Mouse (Mus musculus) intestine, embryonic 15.5 days (tissue): ENCODE measurements around the gene Plekhm2. TPM values are rescaled to one million over a fixed set of nuclear protein-coding genes. Genes with fewer than 3 reads are reported as not detected.

Experiments
- ATAC-seq: fragments of 200-750 bp; cut with Nextera tagmentation; 2 replicates; pipeline ENCODE4 v1.8.0; 2017; ENCODE audit warnings: moderate TSS enrichment, moderate library complexity
- H3K27ac ChIP-seq: fragments of 300-500 bp; sonication (generic); 2 replicates; pipeline ENCODE4 v1.5.1; 2015; ENCODE audit warnings: mild to moderate bottlenecking, inconsistent platforms
- H3K27me3 ChIP-seq: fragments of 300-500 bp; sonication (generic); replicated peaks from 2 replicates; pipeline ENCODE4 v1.6.1; 2015; ENCODE audit warnings: inconsistent platforms
- H3K36me3 ChIP-seq: fragments of 300-500 bp; sonication (generic); 2 replicates; pipeline ENCODE4 v1.6.1; 2015; ENCODE audit warnings: inconsistent platforms
- H3K4me1 ChIP-seq: fragments of 300-500 bp; sonication (generic); replicated peaks from 2 replicates; pipeline ENCODE4 v1.6.1; 2015; ENCODE audit warnings: inconsistent platforms
- H3K4me2 ChIP-seq: fragments of 300-500 bp; sonication (generic); replicated peaks from 2 replicates; pipeline ENCODE4 v1.6.1; 2015; ENCODE audit warnings: mild to moderate bottlenecking, inconsistent platforms
- H3K4me3 ChIP-seq: fragments of 300-500 bp; sonication (generic); replicated peaks from 2 replicates; pipeline ENCODE4 v1.5.1; 2015; ENCODE audit warnings: inconsistent platforms
- H3K9ac ChIP-seq: fragments of 300-500 bp; sonication (generic); 2 replicates; pipeline ENCODE4 v1.6.1; 2015; ENCODE audit warnings: inconsistent platforms
- H3K9me3 ChIP-seq: fragments of 300-500 bp; sonication (generic); 2 replicates; pipeline ENCODE4 v1.6.1; 2016; ENCODE audit warnings: inconsistent platforms
- WGBS: fragments of 180-500 bp; shearing (Covaris S2); methylation state at CpG from one replicate; pipeline ENCODE4 v1.1.7; 2015; 5-methylcytosine and 5-hydroxymethylcytosine counted together
- polyA plus RNA-seq: library from polyadenylated mRNA; unstranded; fragments of >200 nt; fragmentation: Nextera tagmentation; extraction: Ambion mirVana; gene quantifications from 2 replicates; pipeline ENCODE4 v1.2.1, GENCODE M21; 2015

The Plekhm2 gene
- polyA plus RNA-seq, 1 experiment from 2014 or later = 3.9 TPM

DNA sequence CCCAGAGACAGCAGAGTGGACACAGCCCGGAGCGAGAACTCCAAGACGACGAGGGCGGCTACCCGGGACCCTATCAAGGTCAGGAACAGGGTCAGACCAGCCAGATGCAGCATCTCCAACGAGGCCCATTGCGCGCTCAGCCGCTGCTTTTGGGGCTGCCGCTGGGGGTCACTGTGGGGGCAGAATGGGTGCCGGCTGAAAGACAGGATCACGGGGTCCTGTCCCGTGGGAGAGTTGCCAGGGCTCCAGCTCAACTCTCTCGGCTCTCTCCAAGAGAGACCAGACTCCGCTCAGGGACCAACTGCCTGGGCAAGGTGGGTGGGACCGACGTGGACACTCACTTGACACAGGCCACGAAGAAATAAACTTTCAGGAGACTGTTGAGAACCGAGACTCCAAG is 47.4 kb downstream of the Plekhm2 start:
- Histone ChIP-seq H3K4me3 (peak overlapping the region; percentile 42), H3K4me2 (peak overlapping the region; percentile 71), H3K27ac (peak overlapping the region; percentile 44), H3K9ac (peak overlapping the region; percentile 58), H3K9me3 (no peaks in the 10 kb centered on the region), H3K36me3 (no peaks in the 10 kb centered on the region), H3K27me3 (no peaks in the 10 kb centered on the region), H3K4me1 (peaks cover 17% of the 10 kb centered on the region)
- whole genome bisulfite sequencing = 3% methylated on average over 20 of the region's 20 CpGs
- peak; percentile 50 for ATAC-seq

DNA sequence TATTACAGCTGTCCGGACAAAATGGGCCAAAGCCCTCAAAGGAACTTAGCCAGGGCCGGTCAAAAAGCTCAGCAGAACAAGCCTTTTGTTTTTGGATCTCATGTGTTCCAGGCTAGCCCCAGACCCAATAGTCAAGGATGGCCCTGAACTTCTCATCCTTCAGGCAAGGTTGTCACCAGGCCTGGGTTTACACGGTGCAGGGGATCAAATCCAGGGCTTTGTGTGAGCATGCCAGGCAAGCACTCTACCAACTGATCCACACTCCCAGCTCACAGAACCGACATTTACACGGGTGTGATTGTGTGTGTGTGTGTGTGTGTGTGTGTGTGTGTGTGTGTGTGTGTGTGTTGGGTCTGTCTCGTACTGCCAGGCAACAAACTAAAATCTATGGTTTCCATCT is 47.9 kb downstream of the Plekhm2 start:
- peak overlapping the region; percentile 42; the same call in 1 of the 2 replicates for H3K4me3 ChIP-seq
- no peaks in the 10 kb centered on the region for H3K36me3 ChIP-seq
- no peaks in the 10 kb centered on the region for H3K27me3 ChIP-seq
- no peak overlapping the region for H3K9ac ChIP-seq
- peaks cover 17% of the 10 kb centered on the region for H3K4me1 ChIP-seq
- 73% methylated on average over 6 of the region's 6 CpGs for WGBS
- no peak for ATAC-seq
- peak overlapping the region; percentile 71 for H3K4me2 ChIP-seq
- no peak overlapping the region for H3K27ac ChIP-seq
- H3K9me3 ChIP-seq = no peaks in the 10 kb centered on the region

DNA sequence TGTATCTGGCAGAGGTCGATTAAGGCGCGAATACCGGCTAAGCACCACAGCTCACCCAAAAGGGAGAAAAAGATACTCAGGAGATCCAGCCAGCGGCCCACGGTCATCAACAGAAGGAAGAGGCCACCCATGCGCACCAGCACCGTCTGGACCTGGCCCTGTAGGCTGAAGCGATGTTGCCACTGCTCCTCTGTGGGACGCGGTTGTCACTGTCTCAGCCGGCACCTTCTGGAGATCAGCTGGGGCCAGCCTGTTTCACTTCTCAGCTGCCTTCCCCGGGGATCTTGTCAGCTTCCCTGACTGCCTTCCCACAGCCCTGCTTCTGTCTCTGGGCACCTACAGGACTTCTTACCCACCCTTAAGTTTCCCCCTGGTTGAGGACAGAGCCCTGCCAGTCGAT is 49.8 kb downstream of the Plekhm2 start:
- Histone ChIP-seq H3K36me3 (no peaks in the 10 kb centered on the region), H3K9ac (no peak overlapping the region), H3K4me1 (peaks cover 17% of the 10 kb centered on the region), H3K27ac (no peak overlapping the region), H3K4me3 (no peak overlapping the region), H3K4me2 (no peak overlapping the region), H3K27me3 (no peaks in the 10 kb centered on the region), H3K9me3 (no peaks in the 10 kb centered on the region)
- ATAC-seq = no peak
- WGBS = 81% methylated on average over 14 of the region's 14 CpGs

DNA sequence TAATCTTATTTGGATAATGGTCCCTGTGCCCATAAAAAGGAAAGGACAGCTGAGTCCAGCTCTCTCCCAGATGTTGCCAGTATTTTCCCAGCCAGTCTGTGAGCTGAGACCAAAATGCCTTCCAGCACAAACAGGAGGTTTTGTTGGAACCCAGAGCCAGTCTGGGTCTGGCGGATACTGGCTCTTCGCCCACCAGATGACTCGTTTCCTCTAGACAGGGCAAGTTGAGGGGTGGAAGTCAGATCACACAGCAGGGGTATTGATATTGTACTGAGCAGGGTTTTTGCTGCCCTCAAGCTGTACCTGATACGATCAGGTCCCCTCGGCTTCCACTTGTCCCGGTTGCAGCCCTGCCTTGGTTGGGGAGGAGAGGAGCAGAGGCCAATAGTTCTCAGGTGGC is 55.2 kb downstream of the Plekhm2 start:
- no peak for ATAC-seq
- H3K9ac ChIP-seq = no peak overlapping the region
- no peaks in the 10 kb centered on the region for H3K27me3 ChIP-seq
- H3K27ac ChIP-seq = no peak overlapping the region
- 72% methylated on average over 6 of the region's 6 CpGs for WGBS
- no peak overlapping the region for H3K4me2 ChIP-seq
- no peak overlapping the region for H3K4me3 ChIP-seq
- H3K36me3 ChIP-seq = no peaks in the 10 kb centered on the region
- peaks cover 8% of the 10 kb centered on the region for H3K4me1 ChIP-seq
- no peaks in the 10 kb centered on the region for H3K9me3 ChIP-seq

DNA sequence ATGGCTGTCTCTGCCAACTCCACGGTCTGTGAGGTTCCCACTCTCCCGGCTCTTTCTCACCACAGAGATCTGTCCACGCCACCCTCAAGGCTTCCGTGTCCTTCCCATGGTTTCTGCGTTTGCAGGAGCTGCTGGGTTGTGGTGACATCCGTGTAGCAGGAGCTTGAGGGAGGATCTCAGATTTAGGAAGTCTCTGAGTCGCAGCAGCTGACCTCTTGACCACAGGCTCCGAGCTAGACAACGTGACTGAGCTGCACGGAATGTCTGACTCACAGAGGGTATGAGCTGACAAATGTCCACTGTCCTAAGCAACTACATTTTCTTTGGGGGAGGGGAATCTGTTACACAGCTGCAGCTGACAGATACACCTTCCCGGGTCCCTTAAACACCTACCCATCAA is 58.8 kb downstream of the Plekhm2 start, which contains the start of gene Fblim1:
TSS of gene Fblim1 (minus strand) at position 236 of the 400 bp plus-strand sequence.
- ATAC-seq = no peak

DNA sequence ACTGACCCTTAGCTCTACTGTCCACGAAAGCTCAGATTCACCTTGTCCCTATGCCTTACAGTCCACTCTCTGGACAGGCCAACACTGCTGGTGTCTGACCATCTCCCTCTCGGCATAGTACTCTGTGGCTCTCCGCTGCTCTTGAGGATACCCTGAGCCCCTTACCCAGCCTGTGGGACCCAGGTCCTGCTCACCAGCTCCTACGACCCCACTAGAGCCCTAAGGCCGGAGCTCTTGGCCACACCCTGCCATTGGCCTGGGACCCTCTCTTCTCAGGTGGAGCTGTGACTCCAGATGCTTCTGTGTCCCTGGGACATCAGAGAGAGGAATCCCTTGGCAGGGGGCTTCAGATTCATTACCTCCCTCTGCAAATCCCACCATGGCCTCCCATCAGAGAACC is 59.3 kb downstream of the Plekhm2 start:
- Histone ChIP-seq H3K9ac (no peak overlapping the region), H3K27me3 (no peaks in the 10 kb centered on the region), H3K9me3 (no peaks in the 10 kb centered on the region), H3K27ac (0 out of 2 replicates have a peak overlapping the region, but pooled peaks have one; percentile 13), H3K36me3 (no peaks in the 10 kb centered on the region), H3K4me2 (no peak overlapping the region), H3K4me3 (no peak overlapping the region), H3K4me1 (peaks cover 23% of the 10 kb centered on the region)
- WGBS = 86% methylated on average over 5 of the region's 5 CpGs
- no peak for ATAC-seq

More for the DNA sequence above, 58.8 kb downstream of the Plekhm2 start, which contains the start of gene Fblim1:
- no peaks in the 10 kb centered on the region for H3K27me3 ChIP-seq
- H3K4me3 ChIP-seq = no peak within 1 kb of the TSS
- peaks cover 19% of the 10 kb centered on the region for H3K4me1 ChIP-seq
- WGBS = 75% methylated on average over 11 of the region's 11 CpGs
- H3K27ac ChIP-seq = 0 out of 2 replicates have a peak within 1 kb of the TSS, but pooled peaks have one; percentile 13
- no peaks in the 10 kb centered on the region for H3K9me3 ChIP-seq
- no peaks in the 10 kb centered on the region for H3K36me3 ChIP-seq
- no peak within 1 kb of the TSS for H3K4me2 ChIP-seq
- no peak within 1 kb of the TSS for H3K9ac ChIP-seq

DNA sequence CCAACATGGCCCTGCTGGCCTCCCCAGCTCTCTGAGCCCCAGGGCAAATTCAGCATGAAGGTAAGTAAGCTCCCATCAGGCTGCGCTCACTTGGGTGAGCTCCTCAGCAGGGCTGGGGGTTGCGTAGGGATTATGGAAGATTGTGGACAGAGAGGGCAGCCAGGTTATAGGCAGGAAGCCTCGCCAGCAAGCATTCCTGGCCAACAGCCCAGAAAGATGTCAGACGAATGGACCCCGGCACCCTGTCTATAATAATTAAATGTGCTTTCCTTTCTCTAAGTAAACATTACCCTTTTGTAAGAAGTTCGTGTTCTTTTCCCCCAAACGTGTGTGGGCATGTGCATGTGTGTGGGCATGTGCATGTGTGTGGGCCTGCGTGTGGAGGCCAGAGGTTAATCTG is 60.2 kb downstream of the Plekhm2 start:
- Histone ChIP-seq H3K4me3 (no peak overlapping the region), H3K9me3 (no peaks in the 10 kb centered on the region), H3K27ac (peak overlapping the region; percentile 48; the same call in 1 of the 2 replicates), H3K4me2 (0 out of 2 replicates have a peak overlapping the region, but pooled peaks have one; percentile 17), H3K4me1 (peaks cover 29% of the 10 kb centered on the region), H3K27me3 (no peaks in the 10 kb centered on the region), H3K9ac (no peak overlapping the region), H3K36me3 (no peaks in the 10 kb centered on the region)
- 39% methylated on average over 8 of the region's 8 CpGs for whole genome bisulfite sequencing
- ATAC-seq = no peak

DNA sequence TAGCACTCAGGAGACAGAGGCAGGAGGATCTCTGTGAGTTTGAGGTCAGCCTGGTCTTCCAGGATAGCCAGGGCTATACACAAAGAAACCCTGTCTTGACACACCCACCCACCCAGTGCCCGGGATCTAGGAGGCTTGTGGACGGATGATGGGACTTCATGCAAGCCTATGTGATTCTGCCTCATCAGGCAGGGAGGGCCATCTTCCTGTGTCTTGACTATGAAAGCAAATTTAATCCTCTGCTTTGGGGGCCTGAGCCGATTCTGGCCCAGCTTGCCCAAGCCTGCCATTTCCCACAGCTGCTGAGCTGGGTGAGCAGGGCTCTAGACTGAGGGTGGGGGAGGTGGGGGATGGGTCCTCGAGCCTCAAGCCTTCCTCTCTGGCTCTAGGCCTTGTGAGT is 60.8 kb downstream of the Plekhm2 start:
- peaks cover 33% of the 10 kb centered on the region for H3K4me1 ChIP-seq

DNA sequence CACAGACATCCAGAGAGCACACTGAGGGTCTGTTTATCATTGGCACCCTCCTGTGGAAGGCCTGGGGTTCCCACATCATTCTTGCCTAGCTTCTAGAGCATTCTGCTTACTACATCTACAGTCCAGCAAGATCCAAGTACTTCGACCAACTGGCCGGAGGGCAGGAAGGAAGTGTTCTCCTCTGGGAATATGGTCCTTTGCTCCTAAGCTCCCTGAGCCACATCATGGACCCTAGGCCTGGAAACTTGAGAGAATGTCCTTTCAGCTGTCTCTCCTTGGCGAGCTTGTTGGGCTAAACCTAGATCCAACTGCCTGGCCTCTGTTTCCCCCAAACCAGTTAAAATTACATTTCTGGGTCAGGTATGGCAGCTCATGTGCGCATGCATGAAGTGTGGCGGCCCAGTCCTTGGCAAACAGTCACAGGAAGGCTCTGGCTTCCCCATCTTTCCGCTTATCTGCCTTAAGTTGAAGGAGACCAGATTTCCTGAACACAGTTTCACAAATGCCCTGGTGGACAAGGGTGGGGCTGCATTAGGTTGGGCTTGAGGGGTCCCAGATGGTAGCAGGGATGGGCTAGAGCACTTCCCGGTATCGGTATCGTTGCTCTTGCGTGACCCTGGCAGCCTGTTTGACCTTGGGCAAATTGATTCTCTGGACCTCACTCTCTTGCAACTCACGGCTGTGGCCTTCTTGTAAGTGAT is 62.0 kb downstream of the Plekhm2 start:
- no peaks in the 10 kb centered on the region for H3K27me3 ChIP-seq
- peak overlapping the region; percentile 22; the same call in 1 of the 2 replicates for H3K27ac ChIP-seq
- peaks cover 41% of the 10 kb centered on the region for H3K4me1 ChIP-seq
- no peak overlapping the region for H3K4me3 ChIP-seq
- 69% methylated on average over 11 of the region's 11 CpGs for WGBS
- no peaks in the 10 kb centered on the region for H3K9me3 ChIP-seq
- H3K4me2 ChIP-seq = no peak overlapping the region
- ATAC-seq = no peak
- H3K9ac ChIP-seq = no peak overlapping the region
- H3K36me3 ChIP-seq = no peaks in the 10 kb centered on the region

More for the DNA sequence above, 60.8 kb downstream of the Plekhm2 start:
- Histone ChIP-seq H3K27me3 (no peaks in the 10 kb centered on the region), H3K27ac (peak overlapping the region; percentile 48; the same call in 1 of the 2 replicates), H3K4me3 (no peak overlapping the region), H3K9me3 (no peaks in the 10 kb centered on the region), H3K4me2 (no peak overlapping the region), H3K36me3 (no peaks in the 10 kb centered on the region), H3K9ac (no peak overlapping the region)
- WGBS = 70% methylated on average over 4 of the region's 4 CpGs
- no peak for ATAC-seq

DNA sequence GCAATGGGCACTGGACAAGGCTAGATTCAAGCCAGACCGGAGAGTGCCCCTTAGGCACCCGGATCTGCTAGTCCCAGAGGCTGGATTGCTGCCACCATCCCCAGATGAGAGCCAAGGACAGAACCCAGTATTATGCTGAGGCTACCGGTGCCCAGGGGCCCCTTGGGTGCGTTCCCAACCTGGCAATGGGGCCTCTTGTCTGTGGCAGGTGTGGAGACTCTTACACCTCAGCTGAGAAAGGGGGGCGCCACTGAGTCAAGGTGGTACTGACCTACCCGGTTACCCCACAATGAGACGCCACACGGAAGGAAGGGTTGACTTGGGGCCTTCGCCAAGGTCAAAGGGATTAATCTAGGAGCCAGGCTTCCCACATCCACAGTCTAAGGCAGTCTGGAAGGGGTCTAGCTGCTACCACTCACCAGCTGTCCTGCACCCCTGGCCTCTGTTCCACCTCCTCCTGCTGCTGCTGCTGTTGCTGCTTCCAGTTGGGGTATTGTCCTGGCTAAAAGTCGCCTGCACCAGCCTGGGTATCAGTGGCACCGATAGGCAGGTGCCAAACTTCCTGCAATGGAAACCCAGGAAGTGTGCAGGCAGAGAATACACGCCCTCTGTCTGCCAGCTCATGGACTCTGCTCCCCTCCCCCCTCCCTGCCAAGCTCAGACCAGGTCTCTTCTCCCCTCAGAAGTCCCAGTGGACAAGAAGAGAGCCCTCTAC is 63.4 kb downstream of the Plekhm2 start:
- ATAC-seq = no peak
- Histone ChIP-seq H3K9ac (no peak overlapping the region), H3K4me1 (peaks cover 50% of the 10 kb centered on the region), H3K27ac (no peak overlapping the region), H3K36me3 (no peaks in the 10 kb centered on the region), H3K9me3 (no peaks in the 10 kb centered on the region), H3K27me3 (no peaks in the 10 kb centered on the region), H3K4me3 (no peak overlapping the region), H3K4me2 (0 out of 2 replicates have a peak overlapping the region, but pooled peaks have one; percentile 20)
- 74% methylated on average over 12 of the region's 12 CpGs for WGBS

DNA sequence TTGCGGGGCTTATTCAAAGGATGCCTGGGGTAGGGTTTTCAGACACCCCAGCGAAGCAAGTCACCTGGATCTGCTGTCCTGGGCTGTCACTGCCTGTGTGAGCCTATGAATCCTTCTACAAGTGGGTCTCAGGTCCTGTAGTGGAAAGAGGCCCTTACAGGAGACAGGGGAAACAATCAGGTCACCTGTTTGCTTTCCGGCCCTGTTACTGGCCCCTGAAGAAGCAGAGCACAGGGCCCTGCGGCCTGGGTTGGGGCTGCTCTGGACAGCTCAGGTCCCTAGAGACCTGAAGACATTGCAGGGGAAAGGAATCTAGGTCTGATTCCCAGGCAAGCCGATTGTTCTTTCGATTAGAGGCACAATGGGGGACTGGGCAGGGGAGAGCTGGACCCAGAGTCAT is 64.3 kb downstream of the Plekhm2 start:
- Histone ChIP-seq H3K4me2 (peak overlapping the region; percentile 90), H3K9ac (peak overlapping the region; percentile 84; the same call in 1 of the 2 replicates)

More for the DNA sequence above, 64.3 kb downstream of the Plekhm2 start:
- Histone ChIP-seq H3K4me3 (peak overlapping the region; percentile 74; the same call in 1 of the 2 replicates), H3K36me3 (no peaks in the 10 kb centered on the region), H3K4me1 (peaks cover 50% of the 10 kb centered on the region), H3K27ac (peak overlapping the region; percentile 91), H3K9me3 (no peaks in the 10 kb centered on the region), H3K27me3 (no peaks in the 10 kb centered on the region)
- 41% methylated on average over 6 of the region's 6 CpGs for WGBS
- peak; percentile 17; the same call in 1 of the 2 replicates for ATAC-seq
